Mouse (Mus musculus): Measurements from ENCODE around the gene Kctd15.

Gene Kctd15

GRCm38 (mm10) chr7:34629702-34630210 lies 26.8 kb downstream of the Kctd15 start:
- DNase-seq (ENCODE audit: extremely low spot score), result no peak

GRCm38 (mm10) chr7:34620411-34620810 lies 36.1 kb downstream of the Kctd15 start:
- DNase-seq (ENCODE audit: extremely low spot score), result no peak

GRCm38 (mm10) chr7:34618141-34618890 lies 38.2 kb downstream of the Kctd15 start:
- no peak for DNase-seq (ENCODE audit: extremely low spot score)

- DNase-seq (ENCODE audit: extremely low spot score), result no peak
Measured at GRCm38 (mm10) chr7:34616275-34616674, 40.3 kb downstream of the Kctd15 start.

GRCm38 (mm10) chr7:34610445-34610844 lies 46.1 kb downstream of the Kctd15 start:
- no peak for DNase-seq (ENCODE audit: extremely low spot score)

- no peak for DNase-seq (ENCODE audit: extremely low spot score)
Measured at GRCm38 (mm10) chr7:34607334-34607970, 49.1 kb downstream of the Kctd15 start.

- no peak for DNase-seq (ENCODE audit: extremely low spot score)
Measured at GRCm38 (mm10) chr7:34606729-34607128, 49.8 kb downstream of the Kctd15 start.

- no peak for DNase-seq (ENCODE audit: extremely low spot score)
Measured at GRCm38 (mm10) chr7:34606051-34606450, 50.5 kb downstream of the Kctd15 start.

- DNase-seq (ENCODE audit: extremely low spot score), result no peak
Measured at GRCm38 (mm10) chr7:34598576-34598975, 58.0 kb downstream of the Kctd15 start.

GRCm38 (mm10) chr7:34597986-34598385 lies 58.5 kb downstream of the Kctd15 start:
- no peak for DNase-seq (ENCODE audit: extremely low spot score)

GRCm38 (mm10) chr7:34596531-34597235 lies 59.8 kb downstream of the Kctd15 start:
- no peak for DNase-seq (ENCODE audit: extremely low spot score)

- DNase-seq (ENCODE audit: extremely low spot score), result no peak
Measured at GRCm38 (mm10) chr7:34595307-34595565, 61.3 kb downstream of the Kctd15 start.

- DNase-seq (ENCODE audit: extremely low spot score), result peak; percentile 54
Measured at GRCm38 (mm10) chr7:34594501-34595306, 61.8 kb downstream of the Kctd15 start.

GRCm38 (mm10) chr7:34590711-34591110 lies 65.8 kb downstream of the Kctd15 start:
- DNase-seq (ENCODE audit: extremely low spot score), result no peak
